Mouse (Mus musculus) heart, adult 8-10 months (tissue): ENCODE data around the gene Entr1. TPM values are rescaled to one million over a fixed set of nuclear protein-coding genes. Genes with fewer than 3 reads are reported as not detected.
A peak's percentile ranks its signal among the peaks of the same experiment; 100 is the strongest.

Experiments
- DNase-seq: peaks from one replicate; pipeline ENCODE4 v3.0.0; 2022; ENCODE audit warnings: low spot score
- total RNA-seq, 4 experiments: library from RNA; stranded (reverse); gene quantifications; 2 replicates each; pipeline ENCODE4 v1.2.4; 2022

Entr1 gene
- total RNA-seq, 4 experiments from 2014 or later, result 38.1 to 49.7 (median 44.6) TPM

- no peak for DNase-seq
These were observed 40.9 kb downstream of the Entr1 start for GRCm38 (mm10) chr2:26348241-26348640.

GRCm38 (mm10) chr2:26342609-26343490, 46.3 kb downstream of the Entr1 start:
- no peak for DNase-seq

- DNase-seq, result peak; percentile 84
These were observed 47.1 kb downstream of the Entr1 start for GRCm38 (mm10) chr2:26342044-26342443.

GRCm38 (mm10) chr2:26341510-26341981, 47.6 kb downstream of the Entr1 start:
- no peak for DNase-seq

- peak; percentile 77 for DNase-seq
These were observed 49.9 kb downstream of the Entr1 start for GRCm38 (mm10) chr2:26339204-26339551.

GRCm38 (mm10) chr2:26338302-26339203, 50.6 kb downstream of the Entr1 start:
- DNase-seq, result no peak

Other genes starting within 250 kb of the Entr1 start
- gene Lhx3, start 181.0 kb downstream of the Entr1 start, total RNA-seq, result not detected
- gene Qsox2, start 151.8 kb downstream of the Entr1 start, total RNA-seq, result 10 to 100 TPM; 13.4 to 20.0 (median 15.9) TPM
- gene Ccdc187, start 94.8 kb downstream of the Entr1 start, total RNA-seq, result under 1 TPM; 0.08 to 0.17 (median 0.14) TPM
- gene Gpsm1, start 73.8 kb downstream of the Entr1 start, total RNA-seq, result 100 to 1,000 TPM; 188 to 246 (median 219) TPM
- 10 to 100 TPM; 22.4 to 26.2 (median 25.4) TPM for gene Dnlz, start 37.2 kb downstream of the Entr1 start, total RNA-seq
- 1 to 10 TPM in 3 of 4 experiments, under 1 TPM in 1; 0.54 to 2.2 (median 1.7) TPM for gene Card9, start 28.4 kb downstream of the Entr1 start, total RNA-seq
- 10 to 100 TPM in 2 of 4 experiments, 1 to 10 TPM in 2; 6.4 to 13.1 (median 8.6) TPM for gene Snapc4, start 8.7 kb downstream of the Entr1 start, total RNA-seq
- gene Pmpca, start within 50 bp of the Entr1 start, total RNA-seq, result 100 to 1,000 TPM; 137 to 173 (median 153) TPM
- 10 to 100 TPM; 14.9 to 19.2 (median 15.8) TPM for gene Inpp5e, start 19.9 kb upstream of the Entr1 start, total RNA-seq
- 10 to 100 TPM; 40.7 to 45.7 (median 41.7) TPM for gene Sec16a, start 55.9 kb upstream of the Entr1 start, total RNA-seq
- 10 to 100 TPM; 22.2 to 36.5 (median 29.1) TPM for gene Notch1, start 127.3 kb upstream of the Entr1 start, total RNA-seq
- gene Egfl7, start 190.7 kb upstream of the Entr1 start, total RNA-seq, result 100 to 1,000 TPM; 122 to 172 (median 148) TPM
- not detected for gene Gm20532, start 197.3 kb upstream of the Entr1 start, total RNA-seq
- gene Agpat2, start 215.1 kb upstream of the Entr1 start, total RNA-seq, result 10 to 100 TPM; 51.1 to 65.9 (median 60.8) TPM
- gene Fam69b, start 239.1 kb upstream of the Entr1 start, total RNA-seq, result 10 to 100 TPM; 15.0 to 26.6 (median 20.9) TPM